Mouse (Mus musculus): ENCODE measurements around the gene Skor1.

GRCm38 (mm10) chr9:63098887-63099286, 49.9 kb downstream of the Skor1 start:
- TF ChIP-seq CTCF (IDR thresholded peaks at IDR 0.05; ENCODE audit: low read depth, low read length): no peak
- no peak for TF ChIP-seq POLR2A (IDR thresholded peaks at IDR 0.05; ENCODE audit: borderline replicate concordance, low read depth, low read length)

Data from bone marrow macrophage, adult 2 months (primary cell).